Mouse (Mus musculus) heart, postnatal 0 days (tissue): Measurements from ENCODE around the gene Ncoa4. TPM values are rescaled to one million over a fixed set of nuclear protein-coding genes. Genes with fewer than 3 reads are reported as not detected.

Experiments
- ATAC-seq: fragments of 200-750 bp; cut with Nextera tagmentation; 2 replicates; pipeline ENCODE4 v1.8.0; 2017; ENCODE audit warnings: low read depth, moderate number of reproducible peaks, moderate library complexity; ENCODE audit not compliant: insufficient read depth
- DNase-seq: peaks from one replicate; pipeline ENCODE4 v3.0.0-alpha.2; 2016; ENCODE audit warnings: low spot score
- H3K27ac ChIP-seq: fragments of 300-500 bp; sonication (generic); 2 replicates; pipeline ENCODE4 v1.5.1; 2014; ENCODE audit warnings: low read depth, mild to moderate bottlenecking
- H3K27me3 ChIP-seq: fragments of 300-500 bp; sonication (generic); 2 replicates; pipeline ENCODE4 v1.6.1; 2014; ENCODE audit warnings: low read length, mixed read lengths; ENCODE audit not compliant: control insufficient read depth, insufficient read depth
- H3K36me3 ChIP-seq: fragments of 300-500 bp; sonication (generic); replicated peaks from 2 replicates; pipeline ENCODE4 v1.6.1; 2014; ENCODE audit warnings: low read length, mixed read lengths; ENCODE audit not compliant: control insufficient read depth, insufficient read depth
- H3K4me1 ChIP-seq: fragments of 300-500 bp; sonication (generic); 2 replicates; pipeline ENCODE4 v1.6.1; 2014; ENCODE audit warnings: antibody characterized with exemption; ENCODE audit not compliant: control insufficient read depth, insufficient read depth
- H3K4me2 ChIP-seq: fragments of 300-500 bp; sonication (generic); 2 replicates; pipeline ENCODE4 v1.6.1; 2014; ENCODE audit warnings: low read depth, mild to moderate bottlenecking, low read length, moderate library complexity
- H3K4me3 ChIP-seq: fragments of 300-500 bp; sonication (generic); 2 replicates; pipeline ENCODE4 v1.5.1; 2014; ENCODE audit warnings: low read depth, low read length
- H3K9ac ChIP-seq: fragments of 300-500 bp; sonication (generic); replicated peaks from 2 replicates; pipeline ENCODE4 v1.6.1; 2014; ENCODE audit warnings: low read depth, low read length, mixed read lengths
- H3K9me3 ChIP-seq: fragments of 300-500 bp; sonication (generic); replicated peaks from 2 replicates; pipeline ENCODE4 v1.6.1; 2016; ENCODE audit warnings: low read length; ENCODE audit not compliant: control insufficient read depth
- CTCF ChIP-seq: IDR thresholded peaks from 2 replicates; pipeline ENCODE4 v1.5.1; 2016; ENCODE audit warnings: antibody characterized with exemption, control low read depth, low read depth
- EP300 ChIP-seq: IDR thresholded peaks from 2 replicates; pipeline ENCODE4 v1.6.1; 2016; ENCODE audit warnings: antibody characterized with exemption, low read depth
- WGBS: fragments of 180-500 bp; shearing (Covaris S2); extraction: QIAGEN DNeasy Blood & Tissue Kit; methylation state at CpG from one replicate; pipeline ENCODE4 v1.1.7; 2014; 5-methylcytosine and 5-hydroxymethylcytosine counted together
- polyA plus RNA-seq: library from polyadenylated mRNA; unstranded; fragments of >200 nt; fragmentation: Nextera tagmentation; extraction: Ambion mirVana; gene quantifications from 2 replicates; pipeline ENCODE4 v1.2.1, GENCODE M21; 2015
- total RNA-seq: library from RNA; depleted of rRNA; stranded (reverse); fragments of >200 nt; gene quantifications from 2 replicates; pipeline ENCODE4 v1.2.3, GENCODE M21; 2014; ENCODE audit warnings: low replicate concordance

Ncoa4 gene
- total and polyA plus RNA-seq, 2 experiments from 2014 or later = 62.1 to 137 TPM

DNA sequence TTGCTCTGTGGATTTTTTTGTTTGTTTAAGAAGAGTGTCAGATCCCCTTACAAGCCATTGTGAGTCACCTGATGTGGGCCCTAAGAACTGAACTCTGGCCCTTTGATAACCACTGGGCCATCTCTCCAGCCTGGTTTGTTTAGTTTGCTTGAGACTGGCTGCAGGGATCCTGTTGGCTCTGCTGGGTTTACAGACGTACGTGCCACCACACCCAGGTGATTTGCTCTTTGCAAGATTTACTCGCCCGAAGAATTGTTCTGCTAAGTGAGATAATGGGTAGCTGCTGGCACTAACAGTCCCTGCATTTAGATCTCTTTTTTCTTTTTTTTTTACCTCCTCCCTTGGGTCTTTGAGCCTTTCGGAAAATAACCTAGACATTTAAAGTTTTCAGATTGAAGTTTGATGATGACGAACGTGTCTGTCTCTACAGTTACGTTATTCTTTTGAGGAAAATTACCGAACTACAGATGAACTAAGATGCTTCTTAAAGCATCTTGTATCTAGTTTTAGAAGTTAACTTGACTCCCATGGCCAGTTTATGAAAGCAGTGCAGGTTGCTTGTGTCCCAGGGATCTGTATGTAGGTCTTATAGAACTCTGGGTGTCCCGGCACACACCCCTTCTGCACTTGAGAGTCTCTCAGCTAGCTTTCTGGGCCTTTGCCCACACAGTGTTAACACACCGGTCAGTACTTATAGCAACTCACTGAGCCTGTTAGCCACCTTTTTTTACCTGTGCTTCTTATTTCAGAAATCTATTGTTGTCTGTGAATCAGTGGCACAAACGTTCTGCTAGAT, 1.6 kb downstream of the Ncoa4 start:
- WGBS = 75% methylated on average over 12 of the region's 12 CpGs
- H3K4me3 ChIP-seq = no peak overlapping the region
- 0 out of 2 replicates have a peak overlapping the region, but pooled peaks have one; percentile 88 for H3K9ac ChIP-seq
- H3K9me3 ChIP-seq = no peaks in the 10 kb centered on the region
- no peak for ATAC-seq
- H3K36me3 ChIP-seq = no peaks in the 10 kb centered on the region
- H3K4me2 ChIP-seq = peak overlapping the region; percentile 88
- no peak overlapping the region for H3K27ac ChIP-seq
- H3K4me1 ChIP-seq = peaks cover 17% of the 10 kb centered on the region
- H3K27me3 ChIP-seq = no peaks in the 10 kb centered on the region
- no peak for TF ChIP-seq EP300
- no peak for DNase-seq

- ATAC-seq = no peak
Observed at GRCm38 (mm10) chr14:32162231-32162630, 2.6 kb downstream of the Ncoa4 start.

GRCm38 (mm10) chr14:32163203-32163888, 3.7 kb downstream of the Ncoa4 start:
- ATAC-seq = no peak
- no peak overlapping the region for H3K4me3 ChIP-seq
- 84% methylated on average over 11 of the region's 11 CpGs for WGBS
- no peak for TF ChIP-seq EP300
- no peak for TF ChIP-seq CTCF
- no peaks in the 10 kb centered on the region for H3K27me3 ChIP-seq
- H3K9me3 ChIP-seq = no peaks in the 10 kb centered on the region
- no peaks in the 10 kb centered on the region for H3K36me3 ChIP-seq
- peaks cover 23% of the 10 kb centered on the region for H3K4me1 ChIP-seq
- DNase-seq = no peak
- H3K9ac ChIP-seq = no peak overlapping the region
- no peak overlapping the region for H3K4me2 ChIP-seq
- H3K27ac ChIP-seq = no peak overlapping the region

More at GRCm38 (mm10) chr14:32162231-32162630, 2.6 kb downstream of the Ncoa4 start:
- DNase-seq = no peak
- Histone ChIP-seq H3K4me3 (no peak overlapping the region), H3K36me3 (no peaks in the 10 kb centered on the region), H3K27me3 (no peaks in the 10 kb centered on the region), H3K9me3 (no peaks in the 10 kb centered on the region), H3K9ac (no peak overlapping the region), H3K4me2 (no peak overlapping the region), H3K27ac (no peak overlapping the region), H3K4me1 (peaks cover 17% of the 10 kb centered on the region)
- WGBS = 90% methylated on average over 5 of the region's 5 CpGs
- TF ChIP-seq EP300 = no peak
- TF ChIP-seq CTCF = no peak

DNA sequence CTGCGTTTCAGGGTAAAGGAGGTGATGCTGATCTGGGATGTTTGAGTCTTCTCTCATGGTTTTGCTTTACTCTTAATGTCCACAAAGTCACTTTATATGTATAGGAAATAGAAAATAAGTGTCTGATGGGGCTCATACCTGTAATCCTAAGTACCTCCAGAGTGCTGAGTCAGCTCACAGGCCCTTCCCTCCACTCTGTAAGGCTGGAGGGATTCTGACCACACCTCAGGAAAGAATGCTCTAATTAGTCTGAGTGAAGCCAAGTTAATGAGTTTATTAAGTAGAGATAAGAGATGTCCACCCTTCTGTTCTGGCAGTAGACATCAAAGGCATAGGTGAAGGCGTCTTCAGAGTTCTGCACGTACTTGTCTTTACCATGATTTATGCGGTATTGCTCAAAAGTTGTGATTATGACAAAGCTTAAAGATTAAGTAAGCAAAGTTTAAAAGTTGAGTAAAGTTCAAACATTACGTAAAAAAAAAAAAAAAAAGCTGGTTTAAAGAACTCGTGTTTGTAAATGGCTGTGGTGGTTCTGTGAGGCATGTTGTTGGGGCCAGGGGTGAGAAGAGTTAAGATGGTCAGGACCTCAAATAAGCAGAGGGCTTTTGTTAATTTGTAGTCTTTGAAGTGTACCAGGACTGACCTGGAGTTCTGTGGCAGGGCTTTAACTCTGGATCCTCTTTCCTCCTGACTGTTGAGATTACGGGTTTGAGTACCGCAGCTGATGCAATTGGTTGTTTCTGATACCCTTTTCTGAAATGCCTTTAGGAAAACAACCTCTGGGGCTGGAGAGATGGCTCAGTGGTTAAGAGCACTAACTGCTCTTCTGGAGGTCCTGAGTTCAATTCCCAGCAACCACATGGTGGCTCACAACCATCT, 4.7 kb downstream of the Ncoa4 start:
- DNase-seq = no peak
- H3K27ac ChIP-seq = peak overlapping the region; percentile 87
- peaks cover 17% of the 10 kb centered on the region for H3K4me1 ChIP-seq
- no peak for ATAC-seq
- H3K36me3 ChIP-seq = no peaks in the 10 kb centered on the region
- H3K4me2 ChIP-seq = no peak overlapping the region
- H3K4me3 ChIP-seq = no peak overlapping the region
- TF ChIP-seq EP300 (no peak), CTCF (no peak)
- no peaks in the 10 kb centered on the region for H3K27me3 ChIP-seq
- H3K9me3 ChIP-seq = no peaks in the 10 kb centered on the region
- WGBS = 82% methylated on average over 8 of the region's 8 CpGs
- H3K9ac ChIP-seq = no peak overlapping the region
